Mouse (Mus musculus): ENCODE results near the gene Rbm7. TPM values are rescaled to one million over a fixed set of nuclear protein-coding genes. Genes with fewer than 3 reads are reported as not detected.

Rbm7 gene
- 51.7 TPM for polyA plus RNA-seq (2015; fragmentation: Illumina TruSeq; extraction: RNeasy Lipid Tissue Mini Kit (QIAGEN cat#74804); ENCODE audit: low read depth, low replicate concordance)

DNA sequence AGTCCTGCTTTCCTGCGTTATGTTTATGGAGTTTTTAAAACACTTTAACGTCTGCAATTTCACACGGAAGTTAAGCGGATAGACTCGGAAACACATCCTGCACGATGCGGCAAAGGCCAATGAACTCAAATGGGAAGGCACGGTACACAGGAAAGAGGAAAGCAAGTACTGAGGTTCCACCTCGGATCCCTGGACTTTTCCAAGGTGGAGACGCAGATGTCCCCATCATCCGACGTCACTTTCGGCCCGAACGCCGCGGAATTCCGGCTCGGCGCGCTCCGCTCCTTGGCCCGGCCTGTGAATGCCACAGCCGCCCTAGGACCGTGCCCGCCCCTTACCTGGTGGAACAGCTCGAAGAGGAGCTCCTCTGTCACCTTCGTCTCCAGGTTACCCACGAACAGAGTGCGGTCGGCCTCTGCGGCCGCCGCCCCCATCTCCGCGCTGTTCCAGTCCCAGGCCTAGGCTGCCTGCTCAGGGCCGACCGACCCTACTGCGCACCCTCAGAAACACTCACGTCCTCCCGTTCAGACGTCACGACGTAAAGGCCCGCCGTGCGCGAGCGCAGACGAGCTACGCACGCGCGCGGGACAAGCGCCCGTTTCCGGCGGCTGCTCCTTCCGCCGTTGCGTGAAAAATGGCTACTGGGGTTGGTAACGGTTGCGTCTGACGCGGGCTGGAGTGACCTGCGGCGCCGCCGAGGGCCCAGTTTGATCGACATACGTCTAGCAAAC, at the start of gene Rbm7, which contains the start of gene Gm5617:
Gene Rbm7, minus strand, starts transcription at position 483 of the 731 bp plus-strand sequence.
Gene Gm5617, plus strand, starts transcription at position 626 of the 731 bp plus-strand sequence.

DNA sequence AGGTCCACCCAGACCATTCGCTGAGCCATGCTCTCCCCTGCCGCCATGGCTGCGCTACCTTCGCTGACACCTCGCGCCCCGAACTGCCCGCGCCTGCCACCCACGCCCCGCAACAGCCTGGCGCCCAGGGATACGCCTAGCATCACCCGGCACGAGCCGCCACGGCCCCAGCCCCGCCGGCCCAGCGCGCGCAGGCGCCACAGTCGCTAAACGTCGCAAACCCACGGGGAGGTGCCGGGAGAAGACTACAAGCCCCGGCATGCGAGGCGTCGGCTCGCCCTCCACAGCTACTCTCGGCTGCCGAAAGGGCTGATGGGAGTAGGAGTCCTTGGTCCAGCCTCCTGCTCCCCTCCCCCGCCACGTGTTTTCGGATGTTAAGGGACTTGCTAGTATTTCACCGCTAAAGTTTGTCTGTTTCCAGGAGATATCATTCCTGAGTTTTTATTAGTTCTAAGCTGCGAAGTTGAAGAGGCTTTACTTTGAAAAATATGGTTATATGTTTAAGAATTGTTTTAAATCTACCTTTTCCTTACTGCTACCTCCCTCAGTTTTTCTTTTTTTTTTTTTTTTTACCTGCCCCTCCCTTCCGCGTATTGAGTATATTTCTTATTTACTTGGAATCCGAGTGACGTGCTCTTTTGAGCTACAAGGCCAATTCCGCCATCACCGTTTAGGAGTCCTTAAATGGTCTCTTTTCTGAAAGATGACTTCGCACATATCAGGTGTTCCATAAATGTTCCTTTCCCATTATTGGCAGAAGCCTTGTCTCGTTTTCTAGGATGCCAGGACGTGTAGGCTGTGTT, 14.5 kb downstream of the Rbm7 start, which contains the start of gene Rexo2:
Gene Rexo2, minus strand, starts transcription at position 213 of the 803 bp plus-strand sequence.

Other genes starting within 250 kb of the Rbm7 start
- 0.49 TPM for gene Nxpe2, start 141.8 kb downstream of the Rbm7 start, polyA plus RNA-seq (2015; fragmentation: Illumina TruSeq; extraction: RNeasy Lipid Tissue Mini Kit (QIAGEN cat#74804); ENCODE audit: low read depth, low replicate concordance)
- 113 TPM for gene Rexo2, start 14.7 kb downstream of the Rbm7 start, polyA plus RNA-seq (2015; fragmentation: Illumina TruSeq; extraction: RNeasy Lipid Tissue Mini Kit (QIAGEN cat#74804); ENCODE audit: low read depth, low replicate concordance)
- 14.3 TPM for gene Gm5617, start 143 bp upstream of the Rbm7 start, polyA plus RNA-seq (2015; fragmentation: Illumina TruSeq; extraction: RNeasy Lipid Tissue Mini Kit (QIAGEN cat#74804); ENCODE audit: low read depth, low replicate concordance)
- 1.3 TPM for gene Nnmt, start 109.9 kb upstream of the Rbm7 start, polyA plus RNA-seq (2015; fragmentation: Illumina TruSeq; extraction: RNeasy Lipid Tissue Mini Kit (QIAGEN cat#74804); ENCODE audit: low read depth, low replicate concordance)